Mouse (Mus musculus): ENCODE results near the gene Tcl1b4. TPM values are rescaled to one million over a fixed set of nuclear protein-coding genes. Genes with fewer than 3 reads are reported as not detected.

The Tcl1b4 gene
- polyA plus RNA-seq, 1 experiment from 2014 or later: not detected

Other genes starting within 250 kb of the Tcl1b4 start
- gene Syne3, start 192.1 kb upstream of the Tcl1b4 start, polyA plus RNA-seq (2015; fragmentation: Nextera tagmentation; extraction: Ambion mirVana): 0.12 and 0.16 TPM in 2 replicates
- gene Glrx5, start 169.3 kb upstream of the Tcl1b4 start, polyA plus RNA-seq (2015; fragmentation: Nextera tagmentation; extraction: Ambion mirVana): 140 and 148 TPM in 2 replicates
- not detected in 2 replicates for gene Tcl1b2, start 55.9 kb upstream of the Tcl1b4 start, polyA plus RNA-seq (2015; fragmentation: Nextera tagmentation; extraction: Ambion mirVana)
- gene Tcl1b1, start 42.3 kb upstream of the Tcl1b4 start, polyA plus RNA-seq (2015; fragmentation: Nextera tagmentation; extraction: Ambion mirVana): not detected in 2 replicates
- gene Tcl1b5, start 25.6 kb upstream of the Tcl1b4 start, polyA plus RNA-seq (2015; fragmentation: Nextera tagmentation; extraction: Ambion mirVana): not detected in 2 replicates
- gene Tcl1b3, start 10.9 kb upstream of the Tcl1b4 start, polyA plus RNA-seq (2015; fragmentation: Nextera tagmentation; extraction: Ambion mirVana): not detected in 2 replicates
- gene Tcl1, start 20.8 kb downstream of the Tcl1b4 start, polyA plus RNA-seq (2015; fragmentation: Nextera tagmentation; extraction: Ambion mirVana): not detected in 2 replicates
- gene Tunar, start 131.9 kb downstream of the Tcl1b4 start, polyA plus RNA-seq (2015; fragmentation: Nextera tagmentation; extraction: Ambion mirVana): 2.0 and 2.7 TPM in 2 replicates

Measured in forebrain, embryonic 13.5 days (tissue).